Mouse (Mus musculus) ES-Bruce4 (cell line): Measurements from ENCODE around the gene Pigyl.

Source experiments
- CTCF ChIP-seq: IDR thresholded peaks from one replicate; pipeline ENCODE4 v1.8.1; 2011; ENCODE audit warnings: low read depth, low read length
- EP300 ChIP-seq: IDR thresholded peaks from 2 replicates; pipeline ENCODE4 v1.6.1; 2011; ENCODE audit warnings: low read depth, low read length; ENCODE audit not compliant: insufficient read depth
- POLR2A ChIP-seq: IDR thresholded peaks from one replicate; pipeline ENCODE4 v1.8.1; 2011; ENCODE audit warnings: low read length; ENCODE audit not compliant: insufficient read depth

GRCm38 (mm10) chr9:22132220-22132619 lies 24.4 kb upstream of the Pigyl start:
- TF ChIP-seq CTCF (no peak), POLR2A (no peak), EP300 (peak; percentile 90)
